Mouse (Mus musculus): Measurements from ENCODE around the gene Adamts18. TPM values are rescaled to one million over a fixed set of nuclear protein-coding genes. Genes with fewer than 3 reads are reported as not detected.

Adamts18 gene
- polyA plus RNA-seq, 1 experiment from 2014 or later, result 1.5 TPM

DNA sequence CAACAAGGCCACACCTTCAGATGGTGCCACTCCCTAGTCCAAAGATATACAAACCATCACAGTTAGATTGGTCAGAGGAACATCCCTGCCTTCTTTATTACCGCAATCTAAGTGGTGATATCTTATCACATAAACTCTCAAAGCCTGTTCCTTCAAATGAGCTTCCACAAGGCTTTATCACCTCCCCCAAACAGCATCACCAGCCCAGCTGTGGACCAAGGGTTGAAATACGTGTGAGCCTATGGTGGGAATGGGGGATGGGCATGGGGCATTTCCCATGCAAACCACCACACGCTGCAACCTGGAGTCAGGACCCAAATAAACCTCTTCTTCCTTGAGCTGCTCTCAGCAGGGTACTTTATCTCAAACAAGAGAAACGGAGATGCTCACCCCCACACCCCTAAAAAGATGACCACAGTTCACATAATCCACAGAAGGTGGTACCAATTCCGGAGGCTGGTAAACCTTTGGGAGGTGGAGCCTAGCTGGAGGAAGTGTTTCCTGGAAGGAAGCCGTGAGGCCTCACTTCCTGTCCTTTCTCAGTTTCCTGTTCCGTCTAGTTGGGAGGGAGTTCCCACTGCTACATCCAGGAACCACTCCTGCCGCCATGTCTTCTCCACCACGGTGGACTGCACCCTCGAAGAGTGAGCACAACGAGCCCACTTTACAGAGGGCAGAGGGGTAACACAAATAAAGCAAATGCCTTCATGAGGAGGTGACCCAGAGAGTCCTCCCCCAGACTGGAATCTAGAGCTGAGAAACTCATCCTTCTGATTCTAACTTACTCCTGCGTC lies 11.5 kb upstream of the Adamts18 start:
- H3K9ac ChIP-seq, result no peak overlapping the region
- H3K27me3 ChIP-seq (replicated peaks), result no peaks in the 10 kb centered on the region
- no peaks in the 10 kb centered on the region for H3K9me3 ChIP-seq
- 91% methylated on average over 12 of the region's 12 CpGs for WGBS
- ATAC-seq (ENCODE audit: low FRiP score, low read depth), result no peak
- H3K4me3 ChIP-seq, result no peak overlapping the region
- no peak overlapping the region for H3K4me2 ChIP-seq (replicated peaks)
- H3K27ac ChIP-seq, result no peak overlapping the region
- H3K4me1 ChIP-seq, result no peaks in the 10 kb centered on the region
- H3K36me3 ChIP-seq, result no peaks in the 10 kb centered on the region

DNA sequence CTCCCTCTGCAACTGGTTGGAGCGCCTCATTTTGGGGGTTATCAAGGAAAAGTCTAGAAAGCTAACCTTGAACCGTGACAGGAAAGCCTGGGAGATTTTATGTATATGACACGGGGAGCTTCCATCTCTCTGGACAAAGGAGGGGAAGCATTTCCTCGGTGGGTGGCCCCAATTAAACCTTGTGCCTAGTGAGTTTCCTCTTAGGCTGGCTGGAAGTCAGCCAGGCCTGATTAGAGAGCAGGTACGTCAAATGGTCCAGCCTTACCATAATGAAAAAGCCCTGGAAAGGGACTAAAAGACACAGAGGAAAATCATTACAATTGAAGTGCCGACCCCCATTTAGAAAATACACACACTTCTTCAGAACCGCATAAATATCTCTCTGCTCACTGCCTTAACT lies 10.3 kb upstream of the Adamts18 start:
- WGBS, result 55% methylated on average over 7 of the region's 7 CpGs
- no peak for ATAC-seq (ENCODE audit: low FRiP score, low read depth)
- H3K4me2 ChIP-seq (replicated peaks), result no peak overlapping the region

DNA sequence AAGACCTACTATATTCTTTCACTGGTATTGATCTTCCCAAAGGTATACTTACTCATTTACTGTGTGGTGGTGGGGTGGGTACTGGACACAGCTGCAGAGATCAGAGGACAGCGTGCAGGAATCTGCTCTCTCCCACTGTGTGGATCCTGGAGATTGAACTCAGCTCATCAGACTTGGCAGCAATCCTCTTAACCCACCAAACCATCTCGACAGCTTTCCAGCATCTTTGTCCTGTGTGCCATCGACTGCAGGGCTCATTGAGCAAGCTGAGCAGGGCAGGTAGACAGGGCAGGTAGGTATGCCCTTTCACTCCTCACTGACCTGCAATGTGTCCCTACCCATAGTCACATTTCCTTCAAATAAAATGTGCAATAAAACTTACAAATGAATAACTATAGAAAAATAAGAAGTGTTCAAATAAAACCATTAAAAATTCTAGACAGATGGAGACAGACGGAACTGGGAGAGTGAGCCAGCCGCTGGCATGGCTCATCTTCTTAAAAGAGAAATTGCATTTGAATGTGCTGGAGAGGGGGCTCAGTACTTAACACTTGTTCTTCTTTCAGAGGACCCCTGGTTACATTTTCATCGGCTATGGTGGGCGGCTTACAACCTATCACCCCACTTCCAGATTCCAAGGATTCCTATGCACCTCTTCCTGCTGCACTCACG lies 6.2 kb upstream of the Adamts18 start:
- Histone ChIP-seq H3K36me3 (no peaks in the 10 kb centered on the region), H3K27me3 (replicated peaks) (peaks cover 4% of the 10 kb centered on the region), H3K4me1 (no peaks in the 10 kb centered on the region), H3K27ac (no peak overlapping the region), H3K4me2 (replicated peaks) (no peak overlapping the region), H3K9me3 (0 out of 2 replicates have a peak, but pooled peaks cover 3% of the 10 kb centered on the region), H3K9ac (no peak overlapping the region), H3K4me3 (no peak overlapping the region)
- WGBS, result 85% methylated on average over 8 of the region's 8 CpGs
- no peak for ATAC-seq (ENCODE audit: low FRiP score, low read depth)

More for the DNA sequence above, 10.3 kb upstream of the Adamts18 start:
- Histone ChIP-seq H3K36me3 (no peaks in the 10 kb centered on the region), H3K9me3 (no peaks in the 10 kb centered on the region), H3K9ac (no peak overlapping the region), H3K4me3 (no peak overlapping the region), H3K4me1 (no peaks in the 10 kb centered on the region), H3K27me3 (replicated peaks) (no peaks in the 10 kb centered on the region), H3K27ac (no peak overlapping the region)

DNA sequence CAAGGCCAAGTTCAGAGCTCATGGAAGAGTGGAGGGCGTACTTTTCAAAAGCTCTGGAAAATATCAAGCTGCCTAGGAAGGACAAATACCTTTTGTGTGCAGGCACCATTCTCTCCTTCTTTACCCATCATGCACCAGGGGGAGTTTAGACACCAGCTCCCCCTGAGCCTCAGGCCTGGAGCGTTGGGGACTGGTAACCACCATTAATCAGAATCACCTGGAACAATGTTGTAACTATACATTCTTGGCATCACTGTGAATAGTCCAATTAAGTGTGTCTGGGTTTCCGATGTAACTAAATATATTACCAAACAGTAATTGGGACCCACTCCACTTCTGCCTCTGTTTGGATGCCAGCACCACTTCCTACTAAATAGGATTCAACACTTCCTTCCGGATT lies 5.2 kb upstream of the Adamts18 start:
- Histone ChIP-seq H3K9ac (no peak overlapping the region), H3K9me3 (0 out of 2 replicates have a peak, but pooled peaks cover 3% of the 10 kb centered on the region), H3K4me3 (no peak overlapping the region), H3K4me1 (no peaks in the 10 kb centered on the region), H3K36me3 (no peaks in the 10 kb centered on the region), H3K27me3 (replicated peaks) (peaks cover 14% of the 10 kb centered on the region), H3K27ac (no peak overlapping the region), H3K4me2 (replicated peaks) (no peak overlapping the region)
- 78% methylated on average over 4 of the region's 4 CpGs for WGBS
- ATAC-seq (ENCODE audit: low FRiP score, low read depth), result no peak

DNA sequence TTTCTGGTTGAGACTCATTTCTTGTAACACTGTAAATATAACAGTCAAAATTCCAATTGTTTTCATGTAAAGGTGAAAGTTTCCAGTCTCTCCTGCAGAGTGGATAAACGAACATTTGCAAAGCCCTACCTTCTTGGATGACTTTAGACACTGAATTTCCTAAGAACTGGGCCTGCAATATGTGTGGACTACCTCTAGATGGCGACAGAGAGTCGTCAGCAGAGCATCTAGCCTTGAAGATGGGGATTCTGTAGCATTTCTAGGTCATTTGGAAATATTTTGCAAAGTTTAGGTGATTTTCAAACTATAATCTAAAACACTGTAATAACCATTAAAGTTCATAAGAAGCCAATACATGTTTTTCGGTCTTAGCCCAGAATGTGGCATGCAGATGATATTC lies 3.1 kb upstream of the Adamts18 start:
- Histone ChIP-seq H3K9ac (no peak overlapping the region), H3K9me3 (0 out of 2 replicates have a peak, but pooled peaks cover 3% of the 10 kb centered on the region), H3K4me1 (peaks cover 6% of the 10 kb centered on the region), H3K4me3 (no peak overlapping the region), H3K36me3 (no peaks in the 10 kb centered on the region), H3K4me2 (replicated peaks) (no peak overlapping the region), H3K27ac (no peak overlapping the region), H3K27me3 (replicated peaks) (peaks cover 31% of the 10 kb centered on the region)
- WGBS, result 41% methylated on average over 4 of the region's 4 CpGs
- ATAC-seq (ENCODE audit: low FRiP score, low read depth), result no peak

DNA sequence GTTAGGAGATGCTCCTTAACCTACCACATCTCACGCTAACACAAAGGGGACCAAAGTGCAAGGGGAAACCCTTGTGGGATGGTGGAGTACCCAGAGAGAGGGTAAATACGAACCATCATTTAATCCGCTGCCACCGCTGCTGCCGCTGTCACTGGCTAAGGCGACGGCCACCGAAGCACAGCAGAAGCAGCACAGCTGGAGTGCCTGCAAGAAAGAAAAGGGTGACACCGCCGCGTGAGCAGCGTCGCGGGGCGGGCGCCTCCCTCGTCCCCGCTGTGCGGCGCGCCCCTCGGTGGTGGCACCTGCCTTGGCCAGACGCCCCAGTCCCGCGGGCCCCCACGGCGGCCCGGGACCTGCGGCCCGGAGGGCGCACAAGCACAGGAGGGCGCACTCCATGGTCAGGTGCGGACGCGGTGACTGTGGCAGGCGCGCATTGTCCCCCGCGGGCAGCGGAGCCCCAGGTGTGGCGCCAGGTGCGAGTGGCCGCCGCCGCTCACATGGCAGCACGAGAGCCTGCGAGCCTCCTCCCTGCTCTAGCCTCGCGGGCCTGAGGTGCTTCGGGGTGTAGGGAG lies 371 bp downstream of the Adamts18 start:
- H3K27me3 ChIP-seq (replicated peaks), result peaks cover 33% of the 10 kb centered on the region
- H3K4me2 ChIP-seq (replicated peaks), result peak overlapping the region; percentile 99
- H3K4me1 ChIP-seq, result peaks cover 6% of the 10 kb centered on the region
- ATAC-seq (ENCODE audit: low FRiP score, low read depth), result peak; percentile 63
- peak overlapping the region; percentile 64 for H3K9ac ChIP-seq
- peak overlapping the region; percentile 2; the same call in 1 of the 2 replicates for H3K27ac ChIP-seq
- WGBS, result under 1% methylated on average over 49 of the region's 50 CpGs
- 0 out of 2 replicates have a peak, but pooled peaks cover 3% of the 10 kb centered on the region for H3K9me3 ChIP-seq
- peak overlapping the region; percentile 51 for H3K4me3 ChIP-seq
- H3K36me3 ChIP-seq, result no peaks in the 10 kb centered on the region

DNA sequence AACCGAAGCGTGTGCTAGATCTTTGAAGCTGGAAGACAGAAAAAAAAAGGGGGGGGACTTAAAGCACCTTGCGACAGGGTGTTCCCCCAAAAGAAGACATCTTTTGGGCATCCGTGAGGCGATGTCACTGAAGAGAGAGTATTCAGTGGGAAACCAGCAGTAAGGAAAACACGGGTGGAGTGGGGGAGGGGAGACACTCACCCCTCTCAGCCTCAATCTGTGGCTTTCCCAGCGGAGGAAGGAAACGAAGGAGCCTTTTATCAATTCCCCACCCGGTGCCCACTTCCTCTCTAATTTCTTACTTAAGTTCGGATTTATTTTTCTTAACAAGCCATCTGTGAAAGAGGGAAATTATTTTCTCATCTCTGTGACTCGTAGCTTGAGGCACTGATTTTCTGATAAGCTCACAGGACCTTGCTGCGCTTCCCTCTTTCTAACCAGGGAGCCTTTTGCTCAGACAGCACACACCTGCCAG lies 895 bp downstream of the Adamts18 start:
- Histone ChIP-seq H3K27me3 (replicated peaks) (peaks cover 33% of the 10 kb centered on the region), H3K4me2 (replicated peaks) (peak overlapping the region; percentile 99), H3K9ac (peak overlapping the region; percentile 64), H3K4me1 (peaks cover 6% of the 10 kb centered on the region), H3K36me3 (no peaks in the 10 kb centered on the region), H3K9me3 (0 out of 2 replicates have a peak, but pooled peaks cover 3% of the 10 kb centered on the region), H3K4me3 (peak overlapping the region; percentile 51), H3K27ac (no peak overlapping the region)
- 23% methylated on average over 12 of the region's 12 CpGs for WGBS
- no peak for ATAC-seq (ENCODE audit: low FRiP score, low read depth)

DNA sequence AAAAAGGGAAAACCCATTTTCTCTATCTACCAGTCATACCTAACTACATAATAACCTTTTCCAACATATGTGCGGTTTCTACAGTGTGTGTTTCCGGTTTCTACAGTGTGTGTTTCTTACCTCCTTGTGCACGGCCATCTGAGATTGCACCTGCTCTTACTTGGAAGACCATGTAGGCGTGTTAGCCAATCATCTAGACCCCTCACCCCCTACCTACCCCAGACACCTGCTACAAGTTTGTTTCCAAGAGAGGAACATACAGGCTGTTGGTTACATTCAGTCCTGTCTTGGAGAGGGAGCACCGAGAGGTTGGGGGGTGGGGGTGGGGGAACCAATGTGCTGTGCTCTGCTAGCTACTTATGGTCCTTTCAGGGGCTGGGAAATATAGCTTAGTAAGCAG lies 1.9 kb downstream of the Adamts18 start:
- Histone ChIP-seq H3K36me3 (no peaks in the 10 kb centered on the region), H3K4me1 (peaks cover 6% of the 10 kb centered on the region), H3K27ac (no peak overlapping the region), H3K9me3 (0 out of 2 replicates have a peak, but pooled peaks cover 2% of the 10 kb centered on the region), H3K4me3 (no peak overlapping the region), H3K9ac (no peak overlapping the region), H3K4me2 (replicated peaks) (no peak overlapping the region), H3K27me3 (replicated peaks) (peaks cover 33% of the 10 kb centered on the region)
- no peak for ATAC-seq (ENCODE audit: low FRiP score, low read depth)
- WGBS, result 84% methylated on average over 5 of the region's 5 CpGs

DNA sequence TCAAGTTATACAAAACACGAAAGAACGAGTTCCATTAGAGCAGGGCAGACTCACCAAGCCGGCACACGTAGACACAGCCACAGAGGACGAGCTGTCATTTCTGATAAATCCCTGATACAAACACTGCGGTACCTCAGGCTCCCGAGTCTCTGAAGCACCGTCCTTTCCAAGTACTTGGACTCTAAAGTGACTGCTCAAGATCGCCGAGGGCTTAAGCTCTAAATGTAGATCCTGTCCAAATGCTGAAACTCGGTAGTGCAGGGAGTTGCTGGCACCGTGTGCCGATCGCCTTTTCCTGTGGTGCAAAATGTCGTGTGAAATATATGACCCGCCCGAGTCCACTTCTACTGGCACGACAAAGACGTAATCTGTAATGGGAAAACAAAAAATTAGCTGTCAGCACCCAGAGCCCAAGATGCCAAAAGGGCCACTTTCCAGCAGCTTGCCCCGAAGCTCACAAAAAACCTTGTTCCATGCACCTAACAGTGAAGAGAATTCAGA lies 3.7 kb downstream of the Adamts18 start:
- Histone ChIP-seq H3K9me3 (no peaks in the 10 kb centered on the region), H3K4me3 (no peak overlapping the region), H3K4me2 (replicated peaks) (no peak overlapping the region), H3K27ac (no peak overlapping the region), H3K36me3 (no peaks in the 10 kb centered on the region), H3K27me3 (replicated peaks) (peaks cover 30% of the 10 kb centered on the region), H3K9ac (no peak overlapping the region), H3K4me1 (peaks cover 6% of the 10 kb centered on the region)
- 59% methylated on average over 20 of the region's 20 CpGs for WGBS
- no peak for ATAC-seq (ENCODE audit: low FRiP score, low read depth)

DNA sequence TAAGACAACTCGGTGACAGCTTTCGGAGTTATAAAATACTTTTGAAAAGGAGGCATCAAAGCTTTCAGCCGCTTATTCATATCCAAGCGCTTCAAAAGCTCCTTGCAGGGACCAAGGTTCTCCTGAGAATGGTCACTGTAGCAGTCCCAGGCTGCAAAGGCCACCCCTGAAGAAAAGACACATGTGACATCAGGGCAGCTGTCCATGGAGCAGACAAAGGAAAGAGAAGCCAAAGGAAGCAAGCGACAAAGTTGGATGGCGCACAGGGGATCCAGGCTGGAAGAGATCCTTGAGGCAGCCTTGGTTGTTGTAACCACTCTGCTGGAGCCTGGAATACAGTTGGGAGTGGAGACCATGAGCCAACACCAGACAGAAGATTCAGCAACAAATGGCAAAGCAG lies 10.3 kb downstream of the Adamts18 start:
- H3K9ac ChIP-seq, result no peak overlapping the region
- no peaks in the 10 kb centered on the region for H3K4me1 ChIP-seq
- no peak overlapping the region for H3K27ac ChIP-seq
- H3K4me2 ChIP-seq (replicated peaks), result no peak overlapping the region
- H3K9me3 ChIP-seq, result no peaks in the 10 kb centered on the region
- WGBS, result 61% methylated on average over 6 of the region's 6 CpGs
- H3K36me3 ChIP-seq, result no peaks in the 10 kb centered on the region
- H3K4me3 ChIP-seq, result no peak overlapping the region
- H3K27me3 ChIP-seq (replicated peaks), result no peaks in the 10 kb centered on the region
- no peak for ATAC-seq (ENCODE audit: low FRiP score, low read depth)

DNA sequence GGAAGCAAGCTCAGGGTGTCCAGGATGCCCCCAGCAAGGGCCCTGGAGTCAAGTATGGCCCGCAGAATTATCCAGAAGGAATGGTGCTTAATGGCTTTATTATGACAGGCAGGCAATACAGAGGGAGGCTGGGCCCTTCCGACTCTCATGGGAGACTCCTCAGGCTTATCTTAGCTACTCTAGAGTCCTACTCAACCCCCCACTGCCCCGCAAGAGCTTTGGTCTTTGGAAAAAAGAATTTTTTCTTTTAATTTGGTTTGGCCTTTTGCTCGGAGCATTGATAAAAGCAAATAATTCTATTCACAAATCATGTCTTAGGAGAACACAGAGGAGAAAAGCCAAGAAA lies 11.0 kb downstream of the Adamts18 start:
- Histone ChIP-seq H3K9me3 (no peaks in the 10 kb centered on the region), H3K27ac (no peak overlapping the region), H3K4me3 (no peak overlapping the region), H3K4me1 (no peaks in the 10 kb centered on the region), H3K9ac (no peak overlapping the region), H3K27me3 (replicated peaks) (no peaks in the 10 kb centered on the region), H3K4me2 (replicated peaks) (no peak overlapping the region), H3K36me3 (no peaks in the 10 kb centered on the region)
- ATAC-seq (ENCODE audit: low FRiP score, low read depth), result no peak
- 38% methylated on average over 4 of the region's 4 CpGs for WGBS

DNA sequence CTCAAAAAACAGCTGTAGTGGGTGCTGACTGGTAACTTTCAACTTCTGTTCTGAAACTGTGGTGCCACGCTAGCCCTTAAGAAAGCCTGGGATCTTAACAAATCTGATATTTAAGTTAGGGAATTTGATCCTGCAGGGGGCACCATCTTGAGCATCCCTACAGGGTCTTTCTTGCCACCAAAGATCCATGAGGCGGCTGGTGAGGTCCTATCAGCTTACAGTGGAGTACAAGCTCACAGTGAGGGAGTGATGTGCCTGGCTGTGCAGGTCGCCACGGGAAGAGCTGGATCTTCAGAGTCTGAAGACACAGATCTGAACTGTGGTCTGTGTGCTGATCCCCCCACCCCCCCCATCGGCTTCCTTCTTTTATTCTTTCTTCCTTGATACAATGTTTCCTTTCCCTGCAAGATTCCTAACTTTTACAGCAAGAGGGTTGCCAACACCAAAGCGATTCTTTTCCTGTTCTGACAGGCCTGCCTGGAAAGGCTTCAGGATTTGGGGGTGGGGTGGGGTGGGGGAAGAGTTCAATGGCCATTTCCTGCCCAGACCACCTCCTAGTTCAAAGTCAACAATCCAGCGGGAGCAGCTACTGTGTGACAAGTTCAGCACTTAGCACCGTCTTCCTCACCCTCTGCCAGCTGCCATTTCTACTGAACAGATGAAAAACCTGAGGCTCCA lies 11.5 kb downstream of the Adamts18 start:
- Histone ChIP-seq H3K9me3 (no peaks in the 10 kb centered on the region), H3K4me2 (replicated peaks) (no peak overlapping the region), H3K9ac (no peak overlapping the region), H3K4me1 (no peaks in the 10 kb centered on the region), H3K4me3 (no peak overlapping the region), H3K36me3 (no peaks in the 10 kb centered on the region), H3K27me3 (replicated peaks) (no peaks in the 10 kb centered on the region), H3K27ac (no peak overlapping the region)
- ATAC-seq (ENCODE audit: low FRiP score, low read depth), result no peak
- WGBS, result 64% methylated on average over 8 of the region's 8 CpGs

Measured in neural tube, embryonic 12.5 days (tissue).